Mouse (Mus musculus): ENCODE measurements around the gene Rbm12.
"Not testable (repeated sequence)": the region's sequence is repeated elsewhere in the genome, so short reads cannot be mapped to it uniquely, and the experiment has no call there.

Gene Rbm12

GRCm38 (mm10) chr2:156111358-156112079, at the start of gene Rbm12, which contains the start of gene Cpne1:
TSS of gene Rbm12 (minus strand) at chr2:156111978.
TSS of gene Cpne1 (minus strand) at chr2:156111965.
- DNase-seq (ENCODE audit: low spot score) = peak; percentile 95

GRCm38 (mm10) chr2:156151538-156151937, 39.8 kb upstream of the Rbm12 start:
- DNase-seq (ENCODE audit: low spot score) = no peak

GRCm38 (mm10) chr2:156147316-156147915, 35.6 kb upstream of the Rbm12 start:
- no peak for DNase-seq (ENCODE audit: low spot score)

GRCm38 (mm10) chr2:156146272-156146989, 34.7 kb upstream of the Rbm12 start:
- DNase-seq (ENCODE audit: low spot score) = no peak

- no peak for DNase-seq (ENCODE audit: low spot score)
Observed at GRCm38 (mm10) chr2:156145486-156146130, 33.8 kb upstream of the Rbm12 start.

- DNase-seq (ENCODE audit: low spot score) = peak; percentile 98
Observed at GRCm38 (mm10) chr2:156143953-156144724, 32.4 kb upstream of the Rbm12 start, which contains the start of the genes Romo1 and Nfs1. TSS of gene Romo1 (plus strand) at chr2:156144039. TSS of gene Nfs1 (minus strand) at chr2:156144186.

GRCm38 (mm10) chr2:156143367-156143766, 31.6 kb upstream of the Rbm12 start:
- DNase-seq (ENCODE audit: low spot score) = peak; percentile 36

- DNase-seq (ENCODE audit: low spot score) = no peak
Observed at GRCm38 (mm10) chr2:156142820-156143219, 31.0 kb upstream of the Rbm12 start.

GRCm38 (mm10) chr2:156135695-156136094, 23.9 kb upstream of the Rbm12 start:
- DNase-seq (ENCODE audit: low spot score) = no peak

- no peak for DNase-seq (ENCODE audit: low spot score)
Observed at GRCm38 (mm10) chr2:156134161-156134560, 22.4 kb upstream of the Rbm12 start.

GRCm38 (mm10) chr2:156126992-156127391, 15.2 kb upstream of the Rbm12 start, which contains the start of gene Gm28036:
TSS of gene Gm28036 (minus strand) at chr2:156127092.
- DNase-seq (ENCODE audit: low spot score) = no peak

GRCm38 (mm10) chr2:156123731-156124130, 12.0 kb upstream of the Rbm12 start:
- no peak for DNase-seq (ENCODE audit: low spot score)

- DNase-seq (ENCODE audit: low spot score) = no peak
Observed at GRCm38 (mm10) chr2:156119566-156119965, 7.8 kb upstream of the Rbm12 start.

- DNase-seq (ENCODE audit: low spot score) = not testable (repeated sequence)
Observed at GRCm38 (mm10) chr2:156112080-156112423, 274 bp upstream of the Rbm12 start.

- peak; percentile 67 for DNase-seq (ENCODE audit: low spot score)
Observed at GRCm38 (mm10) chr2:156110627-156111357, 986 bp downstream of the Rbm12 start.

- DNase-seq (ENCODE audit: low spot score) = no peak
Observed at GRCm38 (mm10) chr2:156091926-156092325, 19.9 kb downstream of the Rbm12 start.

- DNase-seq (ENCODE audit: low spot score) = no peak
Observed at GRCm38 (mm10) chr2:156089799-156090198, 22.0 kb downstream of the Rbm12 start.

- no peak for DNase-seq (ENCODE audit: low spot score)
Observed at GRCm38 (mm10) chr2:156087391-156088110, 24.2 kb downstream of the Rbm12 start.

- no peak for DNase-seq (ENCODE audit: low spot score)
Observed at GRCm38 (mm10) chr2:156084541-156084940, 27.2 kb downstream of the Rbm12 start.

GRCm38 (mm10) chr2:156080391-156080790, 31.4 kb downstream of the Rbm12 start:
- no peak for DNase-seq (ENCODE audit: low spot score)
